Comparison of ENCODE assay signal across 29 mouse cellular contexts in the genomic region with DNA sequence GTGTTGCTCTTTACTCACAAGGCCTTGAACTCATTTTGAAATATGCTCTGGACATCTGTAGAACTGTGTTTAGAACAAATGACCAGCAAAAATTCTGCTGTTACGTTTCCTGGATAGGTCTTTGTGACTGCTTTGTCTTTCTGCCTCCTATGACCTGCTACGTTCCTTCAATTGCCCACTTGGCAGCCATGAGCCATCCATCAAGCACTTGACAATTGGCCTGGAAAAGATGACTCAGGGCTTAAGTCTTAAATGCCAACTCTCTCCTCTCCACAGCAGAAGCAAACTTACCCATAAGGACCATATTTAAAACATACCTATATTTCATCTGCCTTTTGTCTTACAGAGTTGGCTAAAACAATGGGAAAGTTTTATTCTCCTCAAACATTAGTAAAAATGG. TPM values are rescaled to one million over a fixed set of nuclear protein-coding genes. Genes with fewer than 3 reads are reported as not detected.
A peak's percentile ranks its signal among the peaks of the same experiment; 100 is the strongest.
DNase-seq lines count a peak whose midpoint lies in the region; ATAC-seq lines count a peak whose summit lies in the region.
"Had no signal": no experiment of that assay in that cellular context is flagged by ENCODE, and none has a peak within 500 bp of the region (broad histone marks: within the 10 kb centered on the region; RNA-seq: fewer than 3 reads in every experiment).

No protein-coding gene starts in this region.

- H3K4me2 ChIP-seq in forebrain, embryonic 15.5 days (replicated peaks), result no peak overlapping the region
- no peak overlapping the region for H3K4me2 ChIP-seq in intestine, embryonic 16.5 days (ENCODE audit: low read depth, low read length)
- H3K4me2 ChIP-seq: embryonic facial prominence, embryonic 12.5 days; heart, embryonic 11.5 days; limb, embryonic 13.5 days; liver, embryonic 11.5 days; midbrain, embryonic 11.5 days; neural tube, embryonic 12.5 days; stomach, embryonic 15.5 days had no signal

- no peak for ATAC-seq in forebrain, embryonic 15.5 days (replicated peaks)
- no peak for ATAC-seq in intestine, embryonic 16.5 days
- ATAC-seq: CD4-positive, CD25-positive, alpha-beta regulatory T cell, adult 4 months; forebrain, embryonic 16.5 days; hindbrain, embryonic 16.5 days; midbrain, embryonic 16.5 days had no signal

- 76% methylated on average over 2 of the region's 2 CpGs for WGBS in forebrain, embryonic 15.5 days
- WGBS in intestine, embryonic 16.5 days, result 60% methylated on average over 2 of the region's 2 CpGs

- intact Hi-C loops in left cerebral cortex, postnatal 25 days (cut with DNase I), result no loop called here

- no peaks in the 10 kb centered on the region for H3K36me3 ChIP-seq in forebrain, embryonic 15.5 days
- H3K36me3 ChIP-seq in intestine, embryonic 16.5 days (ENCODE audit: control insufficient read depth, insufficient read depth, low read length), result no peaks in the 10 kb centered on the region
- H3K36me3 ChIP-seq: embryonic facial prominence, embryonic 12.5 days; forebrain, embryonic 10.5 days; limb, embryonic 13.5 days; neural tube, embryonic 12.5 days; stomach, embryonic 15.5 days had no signal

- peak; percentile 25 for DNase-seq in heart, adult 8-10 months (ENCODE audit: low spot score)
- no peak for DNase-seq in heart, postnatal 4 days
- DNase-seq in Muller cell, postnatal 12 days (ENCODE audit: inconsistent ontology term), result peak; percentile 68
- peak; percentile 86 for DNase-seq in adrenal gland, adult 2 months
- DNase-seq in adrenal gland, postnatal 36 days, result peak; percentile 73 to 80
- no peak for DNase-seq in left cerebral cortex, postnatal 25 days (ENCODE audit: low spot score in 2 of 2)
- DNase-seq: cerebellum, adult 2 months; cerebellum, postnatal 25 days; kidney, adult 2 months; kidney, postnatal 36 days; lung, postnatal 36 days; right cerebral cortex, postnatal 14 days; thymus, postnatal 14 days had no signal

- H3K27me3 ChIP-seq in forebrain, embryonic 15.5 days, result no peaks in the 10 kb centered on the region
- no peaks in the 10 kb centered on the region for H3K27me3 ChIP-seq in intestine, embryonic 16.5 days (replicated peaks; ENCODE audit: control insufficient read depth, insufficient read depth, low read length)
- H3K27me3 ChIP-seq: embryonic facial prominence, embryonic 12.5 days; limb, embryonic 13.5 days; neural tube, embryonic 12.5 days; stomach, embryonic 15.5 days had no signal

- no peaks in the 10 kb centered on the region for H3K4me1 ChIP-seq in forebrain, embryonic 15.5 days
- no peaks in the 10 kb centered on the region for H3K4me1 ChIP-seq in intestine, embryonic 16.5 days (ENCODE audit: control insufficient read depth, insufficient read depth, low read length)
- H3K4me1 ChIP-seq: embryonic facial prominence, embryonic 12.5 days; forebrain, embryonic 10.5 days; limb, embryonic 13.5 days; neural tube, embryonic 12.5 days; stomach, embryonic 15.5 days had no signal

- H3K9me3 ChIP-seq in forebrain, embryonic 15.5 days, result no peaks in the 10 kb centered on the region
- no peaks in the 10 kb centered on the region for H3K9me3 ChIP-seq in intestine, embryonic 16.5 days (ENCODE audit: control insufficient read depth, low read length)
- H3K9me3 ChIP-seq: embryonic facial prominence, embryonic 12.5 days; forebrain, embryonic 10.5 days; limb, embryonic 13.5 days; neural tube, embryonic 12.5 days; stomach, embryonic 15.5 days had no signal

- H3K27ac ChIP-seq in forebrain, embryonic 15.5 days (replicated peaks), result no peak overlapping the region
- no peak overlapping the region for H3K27ac ChIP-seq in intestine, embryonic 16.5 days (ENCODE audit: low read length)
- H3K27ac ChIP-seq: embryonic facial prominence, embryonic 12.5 days; forebrain, embryonic 10.5 days; layer of hippocampus, adult 2 months; left cerebral cortex, adult 2 months; limb, embryonic 13.5 days; neural tube, embryonic 12.5 days; stomach, embryonic 15.5 days had no signal

- H3K9ac ChIP-seq in forebrain, embryonic 15.5 days (replicated peaks), result no peak overlapping the region
- no peak overlapping the region for H3K9ac ChIP-seq in intestine, embryonic 16.5 days (ENCODE audit: low read depth, low read length)
- H3K9ac ChIP-seq: embryonic facial prominence, embryonic 12.5 days; limb, embryonic 13.5 days; neural tube, embryonic 12.5 days; stomach, embryonic 15.5 days had no signal

- no peak overlapping the region for H3K4me3 ChIP-seq in forebrain, embryonic 15.5 days
- H3K4me3 ChIP-seq in intestine, embryonic 16.5 days (ENCODE audit: low read length), result no peak overlapping the region
- H3K4me3 ChIP-seq: embryonic facial prominence, embryonic 12.5 days; forebrain, embryonic 10.5 days; layer of hippocampus, adult 2 months; left cerebral cortex, adult 2 months; limb, embryonic 13.5 days; neural tube, embryonic 12.5 days; stomach, embryonic 15.5 days had no signal

RNA-seq across cellular contexts. Expression of gene Stac, which starts 10.0 kb away (rescaled TPM):
- total RNA-seq in heart, adult 8-10 months (2022), result under 1 TPM in 3 of 4 experiments, not detected in 1; 0.13 to 0.52 (median 0.22) TPM
- under 1 TPM; 0.64 to 0.86 TPM for total RNA-seq in heart, postnatal 4 days (2021)
- total RNA-seq in adrenal gland, adult 2 months (2021), result 1 to 10 TPM; 5.0 to 9.6 TPM
- 6.2 and 9.7 TPM in 2 replicates for polyA plus RNA-seq in adrenal gland, adult 2 months (2012; rRNA removed)
- total RNA-seq in adrenal gland, postnatal 36 days (2021), result 1 to 10 TPM; 5.0 to 8.5 TPM
- polyA plus RNA-seq in forebrain, embryonic 15.5 days (2015; fragmentation: Nextera tagmentation; extraction: Ambion mirVana), result 3.5 and 4.0 TPM in 2 replicates
- 1 to 10 TPM; 1.6 to 2.4 TPM for total RNA-seq in left cerebral cortex, postnatal 25 days (2021)
- 2.8 and 2.9 TPM in 2 replicates for polyA plus RNA-seq in intestine, embryonic 16.5 days (2015; fragmentation: Nextera tagmentation; extraction: Ambion mirVana)
- polyA plus RNA-seq: CD4-positive, CD25-positive, alpha-beta regulatory T cell, adult 4 months had no signal

Comparison
In these comparisons a context has a peak if more than half of its experiments do, and no peak if none do; other contexts are left out.
1. DNase-seq: peak in heart, adult 8-10 months (single experiment), Muller cell, postnatal 12 days (single experiment), adrenal gland, adult 2 months (single experiment) and adrenal gland, postnatal 36 days (2 of 2); none in heart, postnatal 4 days (single experiment) and left cerebral cortex, postnatal 25 days (0 of 2).